Mouse (Mus musculus) splenic B cell, adult 2 months (primary cell): Measurements from ENCODE around the gene Dlg4.
A peak's percentile ranks its signal among the peaks of the same experiment; 100 is the strongest.

ENCODE experiments used
- DNase-seq: peaks from one replicate; pipeline ENCODE4 v3.0.0-alpha.2; 2011; ENCODE audit warnings: low read depth, low spot score
- H3K27me3 ChIP-seq: 2 replicates; pipeline ENCODE4 v1.6.1; 2012; ENCODE audit warnings: mild to moderate bottlenecking, low read length, moderate library complexity, mixed read lengths; ENCODE audit not compliant: control insufficient read depth, poor library complexity, insufficient read depth, severe bottlenecking
- H3K36me3 ChIP-seq: 2 replicates; pipeline ENCODE4 v1.6.1; 2012; ENCODE audit warnings: mild to moderate bottlenecking, low read length, moderate library complexity, mixed read lengths; ENCODE audit not compliant: control insufficient read depth, poor library complexity, insufficient read depth, severe bottlenecking

Dlg4 gene

GRCm38 (mm10) chr11:69990850-69991691, 25.7 kb upstream of the Dlg4 start, which contains the start of gene Gabarap:
TSS of gene Gabarap (plus strand) at chr11:69991143.
- no peaks in the 10 kb centered on the region; the same call in 1 of the 2 replicates for H3K27me3 ChIP-seq
- H3K36me3 ChIP-seq: peaks cover 18% of the 10 kb centered on the region
- peak; percentile 98 for DNase-seq

GRCm38 (mm10) chr11:69991711-69992110, 25.0 kb upstream of the Dlg4 start:
- DNase-seq: no peak
- Histone ChIP-seq H3K27me3 (no peaks in the 10 kb centered on the region; the same call in 1 of the 2 replicates), H3K36me3 (peaks cover 15% of the 10 kb centered on the region)

GRCm38 (mm10) chr11:69992396-69992795, 24.3 kb upstream of the Dlg4 start:
- peaks cover 15% of the 10 kb centered on the region for H3K36me3 ChIP-seq
- DNase-seq: no peak
- no peaks in the 10 kb centered on the region; the same call in 1 of the 2 replicates for H3K27me3 ChIP-seq

DNA sequence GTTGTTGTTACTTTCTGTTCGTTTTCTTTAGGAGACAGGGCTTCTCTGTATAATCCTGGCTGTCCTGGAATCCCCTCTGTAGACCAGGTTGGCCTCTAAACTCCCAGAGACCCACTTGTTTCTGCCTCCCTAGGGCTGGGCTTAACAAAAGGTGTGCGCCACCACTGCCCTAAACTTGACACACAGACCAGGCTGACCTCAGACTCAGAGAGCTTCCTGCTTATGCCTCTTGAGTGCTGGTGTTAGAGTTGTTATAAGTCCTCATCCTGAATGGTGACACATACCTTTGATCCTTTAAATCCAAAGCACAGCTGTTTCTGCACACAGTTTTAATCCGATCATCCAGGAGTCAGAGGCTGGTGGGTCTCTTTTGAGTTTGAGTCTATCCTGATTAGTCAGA, 23.8 kb upstream of the Dlg4 start:
- Histone ChIP-seq H3K27me3 (no peaks in the 10 kb centered on the region; the same call in 1 of the 2 replicates), H3K36me3 (peaks cover 15% of the 10 kb centered on the region)
- no peak for DNase-seq

DNA sequence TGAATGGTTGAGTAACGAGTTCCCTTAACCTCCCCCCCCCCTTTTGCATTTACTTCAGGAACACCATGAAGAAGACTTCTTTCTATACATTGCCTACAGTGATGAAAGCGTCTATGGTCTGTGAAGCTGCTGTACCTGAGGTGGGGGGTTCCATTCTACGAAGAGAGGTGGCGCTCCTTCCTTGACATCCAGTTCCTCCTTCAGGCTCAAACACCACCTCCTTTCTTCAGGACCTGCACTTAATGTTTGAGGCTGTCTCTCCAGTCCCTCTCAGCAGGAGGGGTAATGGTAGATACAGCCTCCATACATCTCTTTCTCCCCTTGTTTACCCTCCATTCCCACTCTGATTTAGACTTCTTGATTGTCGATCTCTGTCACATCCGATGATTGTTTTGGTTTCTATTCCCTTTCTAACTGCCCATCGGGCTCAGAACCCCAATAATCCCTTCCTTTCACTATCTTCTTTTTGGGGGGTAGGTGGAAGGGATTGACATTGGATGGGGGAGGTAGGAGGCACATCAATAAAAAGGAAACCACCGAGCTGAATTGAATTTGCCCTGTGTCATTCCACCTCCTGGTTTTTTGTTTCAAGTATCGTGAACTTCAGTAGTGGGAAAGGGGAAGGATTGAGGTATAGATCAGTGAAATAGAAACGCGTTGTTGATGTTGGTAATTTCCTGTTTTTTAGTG, 22.2 kb upstream of the Dlg4 start:
- no peak for DNase-seq
- Histone ChIP-seq H3K27me3 (no peaks in the 10 kb centered on the region; the same call in 1 of the 2 replicates), H3K36me3 (peaks cover 22% of the 10 kb centered on the region)

GRCm38 (mm10) chr11:69995391-69995960, 21.3 kb upstream of the Dlg4 start, which contains the start of gene Phf23:
TSS of gene Phf23 (plus strand) at chr11:69995777.
- Histone ChIP-seq H3K36me3 (peaks cover 18% of the 10 kb centered on the region), H3K27me3 (no peaks in the 10 kb centered on the region)
- DNase-seq: peak; percentile 98

- DNase-seq: peak; percentile 74
- H3K36me3 ChIP-seq: peaks cover 18% of the 10 kb centered on the region
- no peaks in the 10 kb centered on the region for H3K27me3 ChIP-seq
Measured at GRCm38 (mm10) chr11:69996161-69997061, 20.3 kb upstream of the Dlg4 start.

DNA sequence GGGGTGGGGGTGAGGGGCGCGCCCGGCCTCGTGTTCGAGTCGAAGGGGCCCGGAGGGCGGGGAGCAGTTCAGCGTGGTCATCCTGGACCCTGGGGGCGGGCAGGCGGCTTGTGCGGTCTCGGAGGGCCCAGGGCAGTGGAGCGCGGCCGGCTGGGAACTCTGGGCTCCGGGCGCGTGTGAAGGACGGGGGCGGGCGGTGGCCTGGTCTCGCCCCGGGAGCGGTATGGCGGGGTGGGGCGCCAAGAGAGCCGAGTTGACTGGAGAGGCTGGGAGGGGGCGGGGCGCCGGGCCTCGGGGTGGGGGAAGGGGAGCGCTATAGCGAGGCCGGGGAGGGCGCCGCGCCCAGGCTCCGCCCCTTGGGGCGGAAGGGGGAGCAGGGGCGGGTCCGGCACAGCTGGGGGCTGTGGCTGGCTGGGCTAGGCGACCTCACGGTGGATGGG, 19.7 kb upstream of the Dlg4 start:
- DNase-seq: peak; percentile 90
- peaks cover 18% of the 10 kb centered on the region for H3K36me3 ChIP-seq
- no peaks in the 10 kb centered on the region for H3K27me3 ChIP-seq

DNA sequence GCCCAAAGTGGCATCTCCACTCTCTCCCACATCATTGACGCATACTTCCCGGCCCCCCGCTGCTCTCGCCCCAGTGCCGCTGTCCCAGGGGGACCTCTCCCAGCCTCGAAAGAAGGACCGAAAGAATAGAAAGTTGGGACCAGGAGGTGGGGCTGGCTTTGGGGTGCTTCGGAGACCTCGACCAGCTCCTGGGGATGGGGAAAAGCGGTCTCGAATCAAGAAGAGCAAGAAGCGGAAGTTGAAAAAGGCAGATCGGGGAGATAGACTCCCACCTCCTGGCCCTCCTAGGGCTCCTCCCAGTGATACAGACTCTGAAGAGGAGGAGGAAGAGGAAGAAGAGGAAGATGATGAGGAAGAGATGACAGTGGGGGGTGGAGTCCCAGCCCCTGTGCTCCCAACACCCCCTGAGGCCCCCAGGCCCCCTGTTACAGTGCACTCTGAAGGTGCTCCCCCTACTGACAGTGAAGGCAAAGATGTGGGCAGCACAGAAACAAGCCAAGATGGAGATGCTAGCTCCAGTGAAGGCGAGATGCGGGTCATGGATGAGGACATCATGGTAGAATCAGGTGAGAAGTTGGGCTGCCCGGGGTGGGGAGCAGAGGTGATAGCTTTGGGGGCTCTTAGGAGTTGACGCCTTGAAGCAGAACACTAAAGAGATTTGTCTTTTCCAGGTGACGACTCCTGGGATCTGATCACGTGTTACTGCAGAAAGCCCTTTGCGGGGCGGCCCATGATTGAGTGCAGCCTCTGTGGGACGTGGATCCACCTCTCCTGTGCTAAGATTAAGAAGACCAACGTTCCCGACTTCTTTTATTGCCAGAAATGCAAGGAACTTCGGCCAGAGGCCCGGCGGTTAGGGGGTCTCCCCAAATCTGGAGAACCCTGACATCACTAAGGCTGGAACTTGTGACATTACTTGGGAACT, 17.9 kb upstream of the Dlg4 start:
- DNase-seq: peak; percentile 37
- Histone ChIP-seq H3K27me3 (no peaks in the 10 kb centered on the region), H3K36me3 (peaks cover 15% of the 10 kb centered on the region)

- DNase-seq: no peak
- Histone ChIP-seq H3K27me3 (no peaks in the 10 kb centered on the region), H3K36me3 (peaks cover 11% of the 10 kb centered on the region)
Measured at GRCm38 (mm10) chr11:69999666-70000065, 17.1 kb upstream of the Dlg4 start.

DNA sequence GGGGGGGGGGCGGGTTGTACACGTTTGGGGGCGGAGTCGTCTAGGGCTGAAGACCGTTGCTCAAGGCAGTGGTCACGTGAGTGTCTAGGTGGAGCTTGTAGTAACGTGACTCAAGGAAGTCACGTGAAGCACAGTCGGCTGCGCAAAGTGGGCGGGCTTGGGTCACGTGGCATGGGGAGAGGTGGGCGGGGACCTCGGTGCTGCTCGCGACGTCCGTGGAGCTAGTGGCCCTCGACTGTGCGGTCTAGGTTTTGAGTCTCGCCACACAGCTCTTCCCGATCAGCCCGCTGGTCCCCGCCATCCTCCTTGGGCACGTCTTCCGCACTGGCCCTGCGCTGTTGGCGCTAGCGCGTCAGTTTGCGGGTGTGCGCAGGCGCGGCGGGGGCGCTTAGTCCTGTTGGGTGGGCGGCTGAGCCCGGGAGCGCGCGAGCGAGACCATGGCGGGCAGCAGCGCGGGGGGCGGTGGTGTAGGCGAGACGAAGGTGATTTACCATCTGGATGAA, 16.3 kb upstream of the Dlg4 start, which contains the start of gene Dvl2:
Dvl2 (plus strand) TSS at position 200 of the 503 bp plus-strand sequence.
- H3K36me3 ChIP-seq: peaks cover 9% of the 10 kb centered on the region
- H3K27me3 ChIP-seq: no peaks in the 10 kb centered on the region
- DNase-seq: peak; percentile 98

GRCm38 (mm10) chr11:70001159-70001558, 15.6 kb upstream of the Dlg4 start:
- Histone ChIP-seq H3K27me3 (no peaks in the 10 kb centered on the region), H3K36me3 (peaks cover 10% of the 10 kb centered on the region)
- no peak for DNase-seq

DNA sequence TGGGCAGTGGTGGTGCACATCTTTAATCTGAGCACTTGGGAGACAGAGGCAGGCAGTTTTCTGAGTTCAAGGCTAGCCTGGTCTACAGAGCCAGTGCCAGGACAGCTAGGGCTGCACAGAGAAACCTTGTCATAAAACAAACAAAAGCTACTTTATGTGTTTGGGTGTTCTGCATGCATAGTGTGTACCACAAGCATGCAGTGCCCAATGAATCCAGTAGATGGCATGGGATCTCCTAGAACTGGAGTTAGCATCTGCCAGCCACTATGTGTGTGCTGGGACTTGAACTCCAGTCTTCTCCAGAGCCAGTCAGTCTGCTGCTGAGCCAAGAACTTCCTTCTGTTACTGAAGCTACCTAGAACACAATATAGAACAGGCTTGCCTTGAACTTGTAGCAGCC, 14.9 kb upstream of the Dlg4 start:
- peak; percentile 78 for DNase-seq
- H3K36me3 ChIP-seq: peaks cover 12% of the 10 kb centered on the region
- no peaks in the 10 kb centered on the region for H3K27me3 ChIP-seq
